Mouse (Mus musculus) forebrain, embryonic 10.5 days (tissue): ENCODE data around the gene Unc5c. TPM values are rescaled to one million over a fixed set of nuclear protein-coding genes. Genes with fewer than 3 reads are reported as not detected.
A peak's percentile ranks its signal among the peaks of the same experiment; 100 is the strongest.

Source experiments
- DNase-seq: peaks from one replicate; pipeline ENCODE4 v3.0.0-alpha.2; 2017; ENCODE audit warnings: low spot score; ENCODE audit errors: extremely low spot score
- H3K27ac ChIP-seq: fragments of 300-500 bp; sonication (generic); 2 replicates; pipeline ENCODE4 v1.5.1; 2016; ENCODE audit warnings: mild to moderate bottlenecking
- H3K27me3 ChIP-seq: fragments of 300-500 bp; sonication (generic); 2 replicates; pipeline ENCODE4 v1.6.1; 2016; ENCODE audit warnings: mild to moderate bottlenecking; ENCODE audit not compliant: poor library complexity, severe bottlenecking
- H3K36me3 ChIP-seq: fragments of 300-500 bp; sonication (generic); replicated peaks from 2 replicates; pipeline ENCODE4 v1.6.1; 2016; ENCODE audit warnings: mild to moderate bottlenecking, moderate library complexity
- H3K4me1 ChIP-seq: fragments of 300-500 bp; sonication (generic); 2 replicates; pipeline ENCODE4 v1.6.1; 2016
- H3K4me3 ChIP-seq: fragments of 300-500 bp; sonication (generic); 2 replicates; pipeline ENCODE4 v1.5.1; 2016; ENCODE audit warnings: mild to moderate bottlenecking, moderate library complexity
- H3K9me3 ChIP-seq: fragments of 300-500 bp; sonication (generic); 2 replicates; pipeline ENCODE4 v1.6.1; 2016; ENCODE audit warnings: mild to moderate bottlenecking, moderate library complexity
- WGBS: fragments of 180-500 bp; shearing (Covaris S2); methylation state at CpG from one replicate; pipeline ENCODE4 v1.1.7; 2016; 5-methylcytosine and 5-hydroxymethylcytosine counted together
- polyA plus RNA-seq: library from polyadenylated mRNA; unstranded; fragments of >200 nt; fragmentation: Nextera tagmentation; extraction: Ambion mirVana; gene quantifications from 2 replicates; pipeline ENCODE4 v1.2.1, GENCODE M21; 2016

Gene Unc5c
- polyA plus RNA-seq, 1 experiment from 2014 or later = 3.3 TPM

- Histone ChIP-seq H3K9me3 (no peaks in the 10 kb centered on the region), H3K36me3 (no peaks in the 10 kb centered on the region), H3K27ac (no peak overlapping the region), H3K4me1 (peaks cover 9% of the 10 kb centered on the region; the same call in 1 of the 2 replicates), H3K27me3 (no peaks in the 10 kb centered on the region; the same call in 1 of the 2 replicates), H3K4me3 (no peak overlapping the region)
- WGBS = 62% methylated on average over 3 of the region's 3 CpGs
- DNase-seq = no peak
Observed at GRCm38 (mm10) chr3:141691846-141692245, 226.8 kb downstream of the Unc5c start.

GRCm38 (mm10) chr3:141699177-141699576 lies 234.2 kb downstream of the Unc5c start:
- Histone ChIP-seq H3K36me3 (no peaks in the 10 kb centered on the region), H3K4me3 (no peak overlapping the region), H3K27ac (no peak overlapping the region), H3K27me3 (no peaks in the 10 kb centered on the region), H3K4me1 (no peaks in the 10 kb centered on the region), H3K9me3 (no peaks in the 10 kb centered on the region)
- DNase-seq = no peak

GRCm38 (mm10) chr3:141701381-141701909 lies 236.4 kb downstream of the Unc5c start:
- WGBS = 74% methylated on average over 3 of the region's 3 CpGs

GRCm38 (mm10) chr3:141711601-141712000 lies 246.6 kb downstream of the Unc5c start:
- Histone ChIP-seq H3K27ac (no peak overlapping the region), H3K4me3 (no peak overlapping the region), H3K9me3 (no peaks in the 10 kb centered on the region), H3K36me3 (no peaks in the 10 kb centered on the region), H3K4me1 (0 out of 2 replicates have a peak, but pooled peaks cover 6% of the 10 kb centered on the region), H3K27me3 (no peaks in the 10 kb centered on the region)
- WGBS = 83% methylated on average over 4 of the region's 4 CpGs
- no peak for DNase-seq

More at GRCm38 (mm10) chr3:141701381-141701909, 236.4 kb downstream of the Unc5c start:
- DNase-seq = no peak
- Histone ChIP-seq H3K27ac (no peak overlapping the region), H3K4me3 (no peak overlapping the region), H3K9me3 (no peaks in the 10 kb centered on the region), H3K27me3 (no peaks in the 10 kb centered on the region), H3K36me3 (no peaks in the 10 kb centered on the region), H3K4me1 (no peaks in the 10 kb centered on the region)

GRCm38 (mm10) chr3:141716371-141716770 lies 251.4 kb downstream of the Unc5c start:
- 55% methylated on average over 4 of the region's 4 CpGs for WGBS
- DNase-seq = no peak
- Histone ChIP-seq H3K27ac (no peak overlapping the region), H3K4me3 (no peak overlapping the region), H3K27me3 (no peaks in the 10 kb centered on the region), H3K4me1 (0 out of 2 replicates have a peak, but pooled peaks cover 7% of the 10 kb centered on the region), H3K9me3 (no peaks in the 10 kb centered on the region), H3K36me3 (no peaks in the 10 kb centered on the region)

- Histone ChIP-seq H3K27ac (no peak overlapping the region), H3K4me3 (no peak overlapping the region), H3K27me3 (no peaks in the 10 kb centered on the region), H3K9me3 (no peaks in the 10 kb centered on the region), H3K4me1 (0 out of 2 replicates have a peak, but pooled peaks cover 7% of the 10 kb centered on the region), H3K36me3 (no peaks in the 10 kb centered on the region)
- 81% methylated on average over 5 of the region's 5 CpGs for WGBS
- DNase-seq = no peak
Observed at GRCm38 (mm10) chr3:141719050-141719449, 254.0 kb downstream of the Unc5c start.

GRCm38 (mm10) chr3:141724499-141724898 lies 259.5 kb downstream of the Unc5c start:
- no peaks in the 10 kb centered on the region for H3K4me1 ChIP-seq
- DNase-seq = no peak
- no peaks in the 10 kb centered on the region for H3K9me3 ChIP-seq
- H3K4me3 ChIP-seq = no peak overlapping the region
- H3K27me3 ChIP-seq = no peaks in the 10 kb centered on the region
- no peaks in the 10 kb centered on the region for H3K36me3 ChIP-seq
- H3K27ac ChIP-seq = no peak overlapping the region
- 87% methylated on average over 2 of the region's 2 CpGs for WGBS

GRCm38 (mm10) chr3:141725432-141725831 lies 260.4 kb downstream of the Unc5c start:
- DNase-seq = no peak
- no peaks in the 10 kb centered on the region for H3K36me3 ChIP-seq
- no peak overlapping the region for H3K27ac ChIP-seq
- 66% methylated on average over 1 of the region's 1 CpGs for WGBS
- H3K27me3 ChIP-seq = no peaks in the 10 kb centered on the region
- H3K4me3 ChIP-seq = no peak overlapping the region
- H3K4me1 ChIP-seq = no peaks in the 10 kb centered on the region
- H3K9me3 ChIP-seq = no peaks in the 10 kb centered on the region

- Histone ChIP-seq H3K27ac (no peak overlapping the region), H3K4me3 (no peak overlapping the region), H3K4me1 (no peaks in the 10 kb centered on the region), H3K36me3 (no peaks in the 10 kb centered on the region), H3K9me3 (no peaks in the 10 kb centered on the region), H3K27me3 (no peaks in the 10 kb centered on the region)
- WGBS = 91% methylated on average over 6 of the region's 6 CpGs
- DNase-seq = no peak
Observed at GRCm38 (mm10) chr3:141733844-141734243, 268.8 kb downstream of the Unc5c start.

- DNase-seq = no peak
- Histone ChIP-seq H3K27ac (no peak overlapping the region), H3K36me3 (no peaks in the 10 kb centered on the region), H3K9me3 (no peaks in the 10 kb centered on the region), H3K27me3 (no peaks in the 10 kb centered on the region), H3K4me3 (no peak overlapping the region), H3K4me1 (no peaks in the 10 kb centered on the region)
Observed at GRCm38 (mm10) chr3:141735285-141735684, 270.3 kb downstream of the Unc5c start.

- Histone ChIP-seq H3K27me3 (no peaks in the 10 kb centered on the region), H3K27ac (no peak overlapping the region), H3K36me3 (no peaks in the 10 kb centered on the region), H3K9me3 (no peaks in the 10 kb centered on the region), H3K4me3 (no peak overlapping the region), H3K4me1 (no peaks in the 10 kb centered on the region)
- no peak for DNase-seq
Observed at GRCm38 (mm10) chr3:141745322-141745721, 280.3 kb downstream of the Unc5c start.

- H3K27me3 ChIP-seq = no peaks in the 10 kb centered on the region
- WGBS = 90% methylated on average over 4 of the region's 4 CpGs
- no peak overlapping the region for H3K27ac ChIP-seq
- no peak overlapping the region for H3K4me3 ChIP-seq
- H3K36me3 ChIP-seq = no peaks in the 10 kb centered on the region
- H3K9me3 ChIP-seq = no peaks in the 10 kb centered on the region
- H3K4me1 ChIP-seq = peaks cover 7% of the 10 kb centered on the region
- no peak for DNase-seq
Observed at GRCm38 (mm10) chr3:141748694-141749381, 283.8 kb downstream of the Unc5c start.

- Histone ChIP-seq H3K36me3 (no peaks in the 10 kb centered on the region), H3K4me3 (no peak overlapping the region), H3K27me3 (no peaks in the 10 kb centered on the region), H3K27ac (0 out of 2 replicates have a peak overlapping the region, but pooled peaks have one; percentile 30), H3K9me3 (no peaks in the 10 kb centered on the region), H3K4me1 (peaks cover 7% of the 10 kb centered on the region)
- 49% methylated on average over 7 of the region's 7 CpGs for WGBS
- DNase-seq = no peak
Observed at GRCm38 (mm10) chr3:141752172-141752571, 287.2 kb downstream of the Unc5c start.
